Mouse (Mus musculus) neural tube, embryonic 15.5 days (tissue): ENCODE results near the gene Tbc1d22a. TPM values are rescaled to one million over a fixed set of nuclear protein-coding genes. Genes with fewer than 3 reads are reported as not detected.

Source experiments
- ATAC-seq: fragments of 200-750 bp; cut with Nextera tagmentation; 2 replicates; pipeline ENCODE4 v1.8.0; 2017; ENCODE audit warnings: mild to moderate bottlenecking, moderate TSS enrichment, moderate library complexity; ENCODE audit not compliant: low FRiP score
- H3K27ac ChIP-seq: fragments of 300-500 bp; sonication (generic); replicated peaks from 2 replicates; pipeline ENCODE4 v1.5.1; 2015; ENCODE audit warnings: mild to moderate bottlenecking, inconsistent platforms
- H3K27me3 ChIP-seq: fragments of 300-500 bp; sonication (generic); replicated peaks from 2 replicates; pipeline ENCODE4 v1.6.1; 2015; ENCODE audit warnings: inconsistent platforms
- H3K36me3 ChIP-seq: fragments of 300-500 bp; sonication (generic); 2 replicates; pipeline ENCODE4 v1.6.1; 2015; ENCODE audit warnings: inconsistent platforms
- H3K4me1 ChIP-seq: fragments of 300-500 bp; sonication (generic); 2 replicates; pipeline ENCODE4 v1.6.1; 2015; ENCODE audit warnings: inconsistent platforms
- H3K4me2 ChIP-seq: fragments of 300-500 bp; sonication (generic); 2 replicates; pipeline ENCODE4 v1.6.1; 2015; ENCODE audit warnings: inconsistent platforms, mild to moderate bottlenecking, moderate library complexity
- H3K4me3 ChIP-seq: fragments of 300-500 bp; sonication (generic); replicated peaks from 2 replicates; pipeline ENCODE4 v1.5.1; 2015; ENCODE audit warnings: mild to moderate bottlenecking, inconsistent platforms
- H3K9ac ChIP-seq: fragments of 300-500 bp; sonication (generic); replicated peaks from 2 replicates; pipeline ENCODE4 v1.6.1; 2015; ENCODE audit warnings: mild to moderate bottlenecking, inconsistent platforms
- H3K9me3 ChIP-seq: fragments of 300-500 bp; sonication (generic); replicated peaks from 2 replicates; pipeline ENCODE4 v1.6.1; 2016; ENCODE audit warnings: inconsistent platforms
- WGBS: fragments of 180-500 bp; shearing (Covaris S2); methylation state at CpG from one replicate; pipeline ENCODE4 v1.1.7; 2015; ENCODE audit warnings: mixed read lengths; 5-methylcytosine and 5-hydroxymethylcytosine counted together
- polyA plus RNA-seq: library from polyadenylated mRNA; unstranded; fragments of >200 nt; fragmentation: Nextera tagmentation; extraction: Ambion mirVana; gene quantifications from 2 replicates; pipeline ENCODE4 v1.2.1, GENCODE M21; 2015

The Tbc1d22a gene
- polyA plus RNA-seq, 1 experiment from 2014 or later = 11.0 TPM

DNA sequence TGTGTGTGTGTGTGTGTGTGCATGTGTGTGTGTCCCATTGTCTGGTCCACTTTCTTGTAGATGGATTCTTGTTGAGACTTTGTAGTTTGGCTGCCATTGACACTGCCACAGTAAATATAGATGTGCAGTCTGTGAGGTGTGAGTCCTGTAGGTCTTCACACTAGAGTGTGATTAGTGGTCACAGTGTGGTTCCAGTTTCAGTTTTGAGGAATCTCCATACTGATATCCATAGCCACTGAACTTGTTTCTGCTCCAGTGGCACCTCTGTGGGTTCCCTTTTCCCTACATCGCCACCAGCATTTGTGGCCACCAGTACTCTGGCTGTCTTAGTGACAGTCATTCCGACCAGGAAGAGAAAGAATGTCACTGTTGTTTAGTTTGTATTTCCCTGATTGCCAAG is 30.1 kb downstream of the Tbc1d22a start:
- ATAC-seq = no peak
- Histone ChIP-seq H3K4me3 (no peak overlapping the region), H3K27ac (no peak overlapping the region), H3K4me2 (no peak overlapping the region), H3K4me1 (0 out of 2 replicates have a peak, but pooled peaks cover 2% of the 10 kb centered on the region), H3K9ac (no peak overlapping the region), H3K36me3 (peaks cover 14% of the 10 kb centered on the region), H3K27me3 (no peaks in the 10 kb centered on the region), H3K9me3 (no peaks in the 10 kb centered on the region)
- 91% methylated on average over 2 of the region's 2 CpGs for WGBS

DNA sequence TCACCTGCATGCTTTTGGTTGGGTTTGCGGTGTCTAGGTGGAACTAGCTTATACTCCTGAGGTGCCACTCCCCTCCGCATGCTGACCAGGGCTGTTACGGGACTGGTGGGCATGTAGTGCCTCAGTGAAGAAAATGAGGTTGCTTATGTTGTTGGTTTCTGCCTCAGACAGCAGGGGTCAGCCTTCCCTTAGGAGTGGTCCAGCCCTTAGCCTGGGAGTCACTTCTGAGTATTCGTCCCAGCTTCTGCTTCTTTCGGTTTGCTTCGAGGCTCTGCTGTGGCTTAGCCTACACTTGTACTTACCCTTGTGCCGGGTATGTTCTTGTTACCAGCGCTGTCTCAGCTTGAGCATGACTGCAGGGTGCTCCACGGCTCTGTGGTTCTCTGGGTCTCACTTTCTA is 36.0 kb downstream of the Tbc1d22a start:
- WGBS = 47% methylated on average over 9 of the region's 9 CpGs
- Histone ChIP-seq H3K4me2 (no peak overlapping the region), H3K9me3 (no peaks in the 10 kb centered on the region), H3K4me1 (peaks cover 13% of the 10 kb centered on the region), H3K27ac (no peak overlapping the region; the same call in 1 of the 2 replicates), H3K4me3 (no peak overlapping the region), H3K27me3 (no peaks in the 10 kb centered on the region; the same call in 1 of the 2 replicates), H3K9ac (no peak overlapping the region), H3K36me3 (peaks cover 6% of the 10 kb centered on the region)
- peak; percentile 35; the same call in 1 of the 2 replicates for ATAC-seq

DNA sequence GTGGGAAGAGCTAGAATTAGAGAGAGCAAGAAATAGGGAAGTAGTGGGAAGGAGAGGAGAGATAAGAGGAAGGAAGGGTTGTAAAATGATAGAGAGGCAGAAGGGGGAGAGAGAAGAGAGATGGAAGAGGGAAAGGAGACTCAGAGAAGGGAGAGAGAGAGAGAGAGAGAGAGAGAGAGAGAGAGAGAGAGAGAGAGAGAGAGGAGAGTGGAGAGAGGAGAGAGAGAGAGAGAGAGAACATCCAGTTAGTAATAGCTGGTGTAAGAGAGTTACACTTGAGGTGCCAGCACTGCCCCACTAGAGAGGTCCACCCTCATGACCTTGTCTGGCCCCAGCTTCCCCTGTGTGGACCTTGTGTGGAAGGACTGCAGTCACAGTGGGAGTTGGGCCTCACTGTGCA is 37.9 kb downstream of the Tbc1d22a start:
- H3K9ac ChIP-seq = no peak overlapping the region
- peaks cover 13% of the 10 kb centered on the region for H3K4me1 ChIP-seq
- no peak overlapping the region for H3K27ac ChIP-seq
- ATAC-seq = no peak
- no peaks in the 10 kb centered on the region; the same call in 1 of the 2 replicates for H3K27me3 ChIP-seq
- no peak overlapping the region for H3K4me3 ChIP-seq
- H3K4me2 ChIP-seq = no peak overlapping the region
- no peaks in the 10 kb centered on the region for H3K36me3 ChIP-seq
- H3K9me3 ChIP-seq = no peaks in the 10 kb centered on the region

DNA sequence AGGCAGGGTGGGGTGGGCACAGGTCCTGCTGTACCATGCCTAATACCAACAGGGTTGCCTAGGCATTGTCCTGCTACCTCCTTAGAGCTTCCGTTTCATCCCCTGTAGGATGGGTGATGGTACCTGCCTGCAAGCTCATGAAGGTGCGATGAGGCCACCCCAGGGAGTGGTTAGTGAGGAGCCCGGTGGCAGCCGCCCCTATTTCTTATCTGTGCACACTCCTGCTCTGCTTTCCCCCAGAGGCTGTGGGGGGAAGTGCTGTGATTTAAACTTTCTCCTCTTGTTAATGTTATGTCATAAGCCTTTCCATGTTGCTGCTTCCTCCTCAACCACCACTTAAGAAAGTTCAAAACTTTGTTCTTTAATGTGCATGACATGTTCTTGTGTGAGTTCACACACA is 38.4 kb downstream of the Tbc1d22a start:
- H3K4me1 ChIP-seq = peaks cover 13% of the 10 kb centered on the region
- H3K9ac ChIP-seq = no peak overlapping the region
- no peaks in the 10 kb centered on the region; the same call in 1 of the 2 replicates for H3K27me3 ChIP-seq
- WGBS = 58% methylated on average over 4 of the region's 4 CpGs
- H3K27ac ChIP-seq = no peak overlapping the region
- H3K9me3 ChIP-seq = no peaks in the 10 kb centered on the region
- no peaks in the 10 kb centered on the region for H3K36me3 ChIP-seq
- no peak overlapping the region for H3K4me3 ChIP-seq
- no peak overlapping the region for H3K4me2 ChIP-seq
- ATAC-seq = no peak

DNA sequence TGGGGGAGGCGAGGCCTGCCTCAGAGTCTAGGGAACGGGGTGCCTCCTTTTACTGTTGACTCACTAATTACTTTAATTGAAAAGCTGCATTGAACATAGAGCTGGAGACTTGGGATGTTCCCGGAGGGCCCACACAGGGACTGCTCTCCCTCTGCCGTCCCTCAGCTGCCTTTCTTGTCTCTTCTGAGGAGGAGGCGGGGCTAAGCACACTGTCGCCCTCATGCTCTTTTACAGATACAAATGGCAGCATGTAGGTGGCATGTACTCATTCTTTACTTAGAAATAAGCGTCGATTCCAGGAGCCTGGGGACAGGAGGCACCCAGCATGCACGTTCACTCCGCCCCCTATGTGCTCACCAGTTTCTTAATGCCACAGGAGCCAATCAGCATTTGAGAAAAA is 39.2 kb downstream of the Tbc1d22a start:
- ATAC-seq = no peak
- H3K27me3 ChIP-seq = no peaks in the 10 kb centered on the region; the same call in 1 of the 2 replicates
- no peak overlapping the region for H3K4me2 ChIP-seq
- H3K9ac ChIP-seq = no peak overlapping the region
- no peak overlapping the region for H3K4me3 ChIP-seq
- H3K4me1 ChIP-seq = peaks cover 14% of the 10 kb centered on the region
- no peak overlapping the region for H3K27ac ChIP-seq
- H3K9me3 ChIP-seq = no peaks in the 10 kb centered on the region
- WGBS = 24% methylated on average over 10 of the region's 10 CpGs
- H3K36me3 ChIP-seq = no peaks in the 10 kb centered on the region

DNA sequence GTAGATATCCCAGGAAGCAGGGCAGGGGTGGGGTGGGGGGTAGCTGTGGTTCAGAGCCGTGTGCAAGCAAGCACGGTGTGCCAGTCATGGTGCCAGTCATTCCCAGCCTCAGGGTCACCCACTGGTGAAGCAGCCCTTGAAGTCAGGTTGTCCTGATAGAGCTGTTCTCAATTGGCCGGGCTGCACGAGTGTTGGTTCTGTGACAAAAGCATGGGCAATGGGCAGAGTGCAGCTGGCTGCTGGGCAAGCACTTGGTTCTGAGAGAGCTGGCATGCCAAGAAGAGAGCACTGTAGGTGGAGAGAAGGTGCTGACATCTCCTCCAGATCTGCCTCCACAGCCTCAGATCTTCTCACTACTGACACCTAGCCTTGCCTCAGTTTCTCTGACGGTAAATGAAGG is 41.9 kb downstream of the Tbc1d22a start:
- H3K4me1 ChIP-seq = peaks cover 17% of the 10 kb centered on the region
- no peak overlapping the region for H3K9ac ChIP-seq
- no peaks in the 10 kb centered on the region for H3K36me3 ChIP-seq
- no peaks in the 10 kb centered on the region for H3K9me3 ChIP-seq
- H3K27me3 ChIP-seq = no peaks in the 10 kb centered on the region; the same call in 1 of the 2 replicates
- no peak for ATAC-seq
- H3K27ac ChIP-seq = no peak overlapping the region
- 84% methylated on average over 5 of the region's 5 CpGs for WGBS
- no peak overlapping the region for H3K4me3 ChIP-seq
- no peak overlapping the region for H3K4me2 ChIP-seq

DNA sequence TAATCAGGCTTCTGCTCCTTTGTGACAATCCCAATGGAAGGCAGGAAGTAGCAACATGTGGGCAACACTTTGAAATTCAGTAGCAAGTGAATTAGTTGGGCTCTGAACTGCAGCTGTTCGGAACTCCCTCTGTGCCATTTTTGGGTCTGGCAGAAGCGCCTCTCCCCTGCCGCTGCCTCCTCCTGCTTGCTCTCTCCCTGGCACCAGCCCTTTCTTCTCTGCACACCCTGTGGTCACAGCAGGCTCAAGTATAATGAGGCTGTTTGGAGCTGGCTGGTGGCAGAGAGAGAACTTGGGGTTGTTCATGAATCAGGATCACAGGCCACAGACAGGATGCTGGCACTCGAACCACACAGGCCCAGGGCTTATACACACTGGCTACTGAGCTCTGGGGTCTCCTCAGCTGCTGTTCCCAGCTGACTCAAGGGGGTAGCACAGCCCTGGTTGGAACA is 42.5 kb downstream of the Tbc1d22a start:
- H3K36me3 ChIP-seq = no peaks in the 10 kb centered on the region
- H3K4me3 ChIP-seq = no peak overlapping the region
- no peaks in the 10 kb centered on the region for H3K9me3 ChIP-seq
- 49% methylated on average over 4 of the region's 4 CpGs for WGBS
- no peak overlapping the region for H3K9ac ChIP-seq
- H3K4me2 ChIP-seq = no peak overlapping the region
- no peak overlapping the region for H3K27ac ChIP-seq
- H3K27me3 ChIP-seq = no peaks in the 10 kb centered on the region
- H3K4me1 ChIP-seq = peaks cover 17% of the 10 kb centered on the region
- ATAC-seq = no peak

DNA sequence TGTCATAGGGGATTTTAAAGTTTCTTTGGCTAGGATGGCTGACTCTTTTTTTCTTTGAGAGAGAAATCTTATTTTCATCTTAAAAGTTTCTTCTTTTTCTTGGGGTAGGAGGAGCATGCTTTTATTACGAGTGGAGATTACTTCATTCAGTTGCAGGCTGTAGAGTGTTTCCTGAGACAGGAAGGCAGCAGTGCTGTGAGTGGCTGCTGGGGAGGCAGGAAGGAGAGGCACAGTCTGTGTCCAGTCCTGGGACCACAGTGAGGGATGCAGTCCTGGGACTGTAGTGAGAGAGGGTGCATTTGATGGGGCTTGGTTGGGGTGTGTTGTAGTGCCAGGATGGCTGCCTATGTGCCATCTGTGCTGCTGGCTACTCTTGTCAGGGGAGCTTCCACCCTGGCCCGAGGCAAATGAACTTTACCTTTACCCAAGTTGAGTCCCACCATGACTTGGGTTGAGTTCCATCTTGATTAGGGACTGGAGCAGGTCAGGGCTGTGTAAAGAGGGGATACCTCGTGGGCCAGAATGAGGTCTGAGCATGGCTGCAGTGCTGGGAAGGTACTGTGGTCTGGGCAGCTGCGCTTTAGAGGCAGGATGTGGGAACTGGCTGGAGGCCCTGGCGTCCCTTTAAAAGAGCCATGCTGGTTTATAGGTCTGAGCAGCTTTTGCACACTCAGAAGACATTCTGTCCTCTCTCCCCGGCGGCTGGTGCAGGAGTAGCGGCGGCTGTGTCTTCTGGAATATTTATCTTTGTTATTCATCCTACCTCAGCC is 43.8 kb downstream of the Tbc1d22a start:
- Histone ChIP-seq H3K9ac (no peak overlapping the region), H3K4me3 (no peak overlapping the region), H3K4me2 (no peak overlapping the region), H3K27me3 (no peaks in the 10 kb centered on the region), H3K4me1 (peaks cover 14% of the 10 kb centered on the region), H3K36me3 (no peaks in the 10 kb centered on the region), H3K9me3 (no peaks in the 10 kb centered on the region), H3K27ac (no peak overlapping the region)
- WGBS = 72% methylated on average over 9 of the region's 9 CpGs
- ATAC-seq = no peak

DNA sequence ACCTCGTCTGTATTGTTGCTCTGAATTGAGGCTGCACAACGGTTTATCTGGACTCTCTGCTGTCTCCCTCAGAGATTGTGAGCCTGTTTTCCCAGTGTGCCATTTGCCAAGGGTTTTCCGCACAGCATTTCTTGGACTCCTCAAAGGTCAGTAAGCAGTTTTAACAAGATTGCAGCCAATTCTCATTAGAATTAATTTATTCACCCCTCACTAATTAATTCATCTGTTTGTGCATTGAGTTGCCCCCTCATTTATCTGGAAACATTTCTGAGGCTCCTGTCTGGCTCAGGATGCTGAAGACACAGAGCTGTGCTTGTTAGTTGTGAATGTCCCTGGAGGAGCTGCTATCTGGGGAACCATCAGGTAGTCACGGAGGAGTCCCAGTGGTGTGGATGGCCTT is 45.0 kb downstream of the Tbc1d22a start:
- Histone ChIP-seq H3K36me3 (no peaks in the 10 kb centered on the region), H3K27me3 (no peaks in the 10 kb centered on the region), H3K4me1 (peaks cover 6% of the 10 kb centered on the region), H3K27ac (no peak overlapping the region), H3K4me2 (no peak overlapping the region), H3K9me3 (no peaks in the 10 kb centered on the region), H3K4me3 (no peak overlapping the region), H3K9ac (no peak overlapping the region)
- WGBS = 58% methylated on average over 4 of the region's 4 CpGs
- no peak for ATAC-seq

DNA sequence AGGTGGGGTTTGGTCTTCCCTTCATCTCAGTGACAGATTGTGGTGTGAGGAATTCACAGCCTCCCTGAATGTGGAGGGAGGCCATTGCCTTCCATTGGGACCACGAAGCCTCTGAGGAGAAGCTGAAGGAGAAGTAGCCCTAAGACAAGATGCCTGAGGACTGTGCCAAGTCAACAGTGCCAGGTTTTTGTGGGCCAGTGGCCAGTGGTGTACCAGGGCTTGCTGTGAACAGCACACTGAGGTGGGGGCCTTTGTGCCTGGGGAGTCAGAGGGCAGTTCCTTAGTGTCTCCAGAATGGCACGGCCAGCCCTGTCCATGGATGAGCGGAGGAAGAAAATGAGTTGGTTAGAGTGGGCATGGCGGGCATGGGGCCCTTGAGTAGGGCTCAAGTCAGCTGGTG is 45.9 kb downstream of the Tbc1d22a start:
- ATAC-seq = no peak
- WGBS = 91% methylated on average over 4 of the region's 4 CpGs
- Histone ChIP-seq H3K27me3 (no peaks in the 10 kb centered on the region), H3K4me2 (no peak overlapping the region), H3K27ac (no peak overlapping the region), H3K4me1 (peaks cover 6% of the 10 kb centered on the region), H3K4me3 (no peak overlapping the region), H3K9ac (no peak overlapping the region), H3K36me3 (no peaks in the 10 kb centered on the region), H3K9me3 (no peaks in the 10 kb centered on the region)

DNA sequence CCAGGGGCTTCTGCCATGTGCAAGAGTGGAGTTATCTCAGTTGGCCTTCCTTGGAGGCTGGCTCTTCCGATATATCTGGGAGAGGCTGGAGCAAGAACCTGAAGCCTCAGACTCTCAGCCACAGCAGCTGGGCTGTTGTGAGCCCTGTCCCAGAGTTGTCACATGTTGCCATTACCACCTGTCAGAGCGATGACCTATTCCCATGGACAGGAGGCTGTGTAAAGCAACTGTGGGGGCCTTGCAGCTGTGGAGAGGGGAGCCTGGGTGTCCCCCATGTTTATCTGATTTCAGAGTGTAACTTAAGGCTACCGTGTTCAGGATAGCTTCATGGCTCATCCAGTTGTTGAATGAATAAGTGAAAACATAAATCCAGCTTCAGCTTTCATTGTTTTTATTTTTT is 50.1 kb downstream of the Tbc1d22a start:
- Histone ChIP-seq H3K27ac (no peak overlapping the region), H3K4me2 (no peak overlapping the region), H3K27me3 (no peaks in the 10 kb centered on the region), H3K9ac (no peak overlapping the region), H3K9me3 (no peaks in the 10 kb centered on the region), H3K4me1 (peaks cover 16% of the 10 kb centered on the region), H3K36me3 (no peaks in the 10 kb centered on the region), H3K4me3 (no peak overlapping the region)
- 72% methylated on average over 3 of the region's 3 CpGs for WGBS
- ATAC-seq = no peak

DNA sequence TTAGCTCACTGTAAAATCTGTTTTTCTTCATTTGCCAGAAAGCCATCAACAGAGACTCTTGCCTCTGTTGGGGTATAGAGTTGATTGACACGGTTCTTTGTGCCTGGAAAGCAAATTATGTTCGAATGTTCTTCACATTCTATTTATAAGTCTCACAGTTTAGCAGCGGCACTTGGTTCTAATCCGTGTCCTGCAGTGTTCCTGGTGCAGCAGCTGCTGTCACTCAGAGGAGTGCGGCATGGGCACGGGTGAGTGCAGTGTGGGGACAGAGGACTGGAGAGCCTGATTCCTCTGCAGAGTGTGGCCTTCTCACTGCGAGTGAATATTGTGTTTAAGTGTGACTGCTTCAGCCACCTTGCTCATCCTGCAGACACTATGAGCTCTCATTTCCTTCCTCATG is 50.5 kb downstream of the Tbc1d22a start:
- Histone ChIP-seq H3K4me2 (no peak overlapping the region), H3K36me3 (no peaks in the 10 kb centered on the region), H3K4me3 (no peak overlapping the region), H3K4me1 (peaks cover 19% of the 10 kb centered on the region), H3K27ac (no peak overlapping the region), H3K27me3 (no peaks in the 10 kb centered on the region), H3K9ac (no peak overlapping the region), H3K9me3 (no peaks in the 10 kb centered on the region)
- no peak for ATAC-seq
- 69% methylated on average over 7 of the region's 7 CpGs for WGBS
